Mouse (Mus musculus) right cerebral cortex, adult 2 months (tissue): Measurements from ENCODE around the gene Ralgds.
A peak's percentile ranks its signal among the peaks of the same experiment; 100 is the strongest.
"Not testable (repeated sequence)": the region's sequence is repeated elsewhere in the genome, so short reads cannot be mapped to it uniquely, and the experiment has no call there.

Experiments
- DNase-seq, 2 experiments: peaks; one replicate each; pipeline ENCODE4 v3.0.0; 2021 to 2022; ENCODE audit warnings: low spot score in 2 of 2

The Ralgds gene

DNA sequence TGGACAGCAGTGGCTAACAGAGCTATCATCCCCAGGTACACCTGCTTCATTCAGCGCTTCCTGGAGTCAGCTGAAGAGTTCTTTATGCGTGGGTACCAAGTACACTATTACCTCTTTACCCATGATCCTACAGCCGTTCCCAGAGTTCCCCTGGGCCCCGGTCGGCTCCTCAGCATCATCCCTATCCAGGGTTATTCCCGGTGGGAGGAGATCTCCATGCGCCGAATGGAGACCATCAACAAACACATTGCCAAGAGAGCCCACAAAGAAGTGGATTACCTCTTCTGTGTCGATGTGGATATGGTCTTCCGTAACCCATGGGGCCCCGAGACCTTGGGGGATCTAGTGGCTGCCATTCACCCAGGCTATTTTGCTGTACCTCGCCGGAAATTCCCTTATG, 8.2 kb upstream of the Ralgds start:
- no peak for DNase-seq

DNA sequence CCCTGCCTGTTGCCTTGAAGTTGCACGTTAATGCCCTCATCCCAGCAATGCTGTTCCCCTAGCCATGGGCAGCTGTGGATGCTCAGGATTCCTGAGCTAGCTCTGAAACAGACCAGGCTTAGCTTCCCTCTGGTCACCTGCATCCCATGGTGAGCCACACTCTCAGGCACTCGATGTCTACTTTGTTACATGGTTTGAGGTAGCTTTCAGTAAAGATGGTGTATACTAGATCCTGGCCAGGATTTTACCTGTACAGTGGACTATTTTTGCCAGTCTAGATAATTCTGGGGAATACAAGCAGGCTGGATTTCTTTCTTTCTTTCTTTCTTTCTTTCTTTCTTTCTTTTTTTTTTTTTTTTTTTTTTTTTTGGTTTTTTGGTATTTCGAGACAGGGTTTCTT, 7.1 kb upstream of the Ralgds start, which contains the start of gene Gm10134:
Gene Gm10134 (plus strand): TSS at position 301 of the 400 bp plus-strand sequence.
- no peak for DNase-seq

DNA sequence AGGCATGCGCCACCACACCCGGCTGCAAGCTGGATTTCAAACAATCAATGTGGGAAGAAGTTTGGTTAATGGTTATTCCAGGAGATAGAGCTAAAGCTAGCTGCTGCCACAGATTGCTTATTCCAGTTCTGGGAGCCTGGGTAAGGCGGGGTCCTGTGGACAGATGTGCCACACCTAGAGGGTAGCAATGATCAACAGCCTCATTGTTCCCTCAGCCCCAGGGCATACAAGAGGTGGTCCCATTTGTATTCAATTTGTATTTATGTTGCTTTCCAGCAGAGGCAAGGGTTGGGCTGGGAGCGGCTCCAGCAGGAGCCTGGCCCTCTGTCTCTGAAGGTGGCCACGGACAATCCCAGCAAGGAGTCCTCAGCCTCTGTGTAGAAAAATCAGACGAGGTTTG, 6.6 kb upstream of the Ralgds start:
- no peak for DNase-seq

DNA sequence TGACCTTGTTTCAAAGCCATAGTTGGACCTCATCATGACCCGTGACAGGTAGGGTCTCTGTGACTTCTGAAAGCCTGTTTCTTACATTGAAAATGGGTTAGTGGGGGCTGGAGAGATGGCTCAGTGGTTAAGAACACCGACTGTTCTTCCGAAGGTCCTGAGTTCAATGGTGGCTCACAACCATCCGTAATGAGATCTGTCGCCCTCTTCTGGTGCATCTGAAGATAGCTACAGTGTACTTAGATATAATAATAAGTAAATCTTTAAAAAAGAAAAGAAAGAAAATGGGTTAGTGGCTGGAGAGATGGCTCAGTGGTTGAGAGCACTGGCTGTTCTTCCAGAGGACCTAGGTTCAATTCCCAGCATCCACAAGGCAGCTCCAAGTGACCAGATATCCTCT, 1.3 kb upstream of the Ralgds start:
- DNase-seq: not testable (repeated sequence)

DNA sequence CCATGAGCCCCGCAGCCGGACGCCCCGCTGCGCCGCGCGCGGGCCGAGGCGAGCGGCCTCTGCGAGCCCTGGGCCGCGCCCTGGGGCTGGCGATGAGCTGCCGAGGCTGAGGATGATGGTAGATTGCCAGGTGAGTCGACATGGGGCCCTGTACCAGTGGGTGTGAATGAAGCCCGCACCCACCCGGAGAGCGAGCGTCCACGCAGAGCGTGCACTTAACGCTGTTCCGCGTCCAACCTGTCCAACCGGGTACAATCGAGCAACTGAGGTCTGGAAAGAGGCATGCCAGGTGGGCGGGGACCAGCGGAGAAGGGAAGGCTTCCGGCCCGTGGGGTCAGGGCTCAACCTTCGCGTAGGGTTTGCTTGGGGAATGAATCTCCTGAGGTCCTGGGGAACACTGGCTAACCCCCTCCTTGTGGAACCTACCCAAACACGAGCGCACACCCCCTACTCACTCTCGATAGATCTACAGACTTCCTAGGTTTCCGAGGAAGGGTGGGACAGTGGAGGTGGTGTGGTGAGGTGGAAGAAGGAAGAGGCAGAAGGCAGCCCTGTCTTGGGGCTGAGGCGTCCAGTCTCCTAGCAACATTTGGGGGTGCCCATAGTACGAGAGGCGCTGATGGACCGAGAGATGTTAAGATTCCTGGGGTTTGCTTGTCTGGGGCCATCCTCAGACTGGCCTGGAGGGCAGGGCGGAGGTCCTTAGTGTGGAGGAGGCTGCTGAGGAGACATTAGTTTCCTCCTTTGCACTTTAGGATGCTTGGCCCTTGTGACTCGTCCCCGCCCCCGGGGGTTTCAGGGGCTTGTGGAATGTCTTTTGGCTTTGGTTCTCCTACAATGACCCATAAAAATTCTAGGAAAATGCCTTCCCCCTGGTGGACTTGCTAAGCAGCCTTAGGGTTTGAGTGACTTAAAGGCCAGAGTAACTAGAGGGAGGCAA, 776 bp downstream of the Ralgds start:
- DNase-seq: peak; percentile 43 to 44

DNA sequence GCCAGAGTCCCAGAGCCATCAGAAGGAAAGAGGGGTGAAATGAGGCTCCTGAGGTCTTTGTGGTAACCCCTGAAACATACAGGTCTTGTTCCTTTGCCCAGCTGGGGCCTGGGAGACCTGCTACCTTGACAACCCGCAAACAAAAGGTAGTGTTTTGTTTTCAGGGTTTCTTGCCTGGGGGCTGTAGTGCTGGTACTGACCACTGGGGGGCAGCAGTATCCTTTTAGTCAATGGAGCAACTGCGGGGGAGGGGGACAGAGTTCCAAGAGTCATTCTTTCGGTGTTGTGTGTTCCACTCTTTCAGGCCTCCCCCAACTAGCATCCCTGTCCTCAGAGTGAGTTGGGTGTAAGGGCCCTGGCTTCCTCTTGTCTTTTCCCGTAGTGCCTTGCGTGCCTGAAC, 1.6 kb downstream of the Ralgds start:
- peak; percentile 92 for DNase-seq

DNA sequence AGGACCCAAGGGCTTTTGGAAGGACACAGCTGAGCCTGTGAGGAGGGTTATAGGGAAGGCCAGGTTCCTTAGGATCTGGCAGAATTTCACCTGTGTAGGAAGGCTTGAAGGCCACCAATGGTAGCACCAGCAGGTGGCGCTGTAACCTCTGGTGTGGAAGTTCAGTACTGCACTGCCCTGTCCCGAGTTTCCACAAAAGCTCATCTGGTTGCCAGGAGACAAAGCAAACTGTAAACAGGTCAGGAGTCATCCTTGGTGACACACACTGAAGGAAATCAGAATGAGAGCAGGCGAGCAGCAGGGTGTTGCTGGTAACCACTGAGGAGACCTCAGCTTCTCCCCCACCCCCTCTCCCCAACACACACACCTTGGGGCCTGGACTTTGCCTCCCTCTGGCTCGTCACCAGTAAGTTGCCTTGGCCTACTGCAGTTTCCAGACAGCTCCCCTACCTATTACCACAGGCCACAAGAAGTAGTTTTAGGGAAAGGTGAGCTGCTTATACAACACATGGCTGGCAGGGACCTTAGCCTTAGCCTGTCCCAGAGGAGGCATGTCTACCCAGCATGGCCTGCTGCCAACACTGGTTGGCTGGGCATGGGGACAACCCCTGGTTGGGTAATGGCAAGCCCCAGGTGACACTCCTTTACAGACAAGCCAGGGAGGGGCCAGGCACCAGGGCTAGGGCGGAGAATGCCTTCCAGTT, 4.4 kb downstream of the Ralgds start:
- peak; percentile 68 to 69 for DNase-seq

DNA sequence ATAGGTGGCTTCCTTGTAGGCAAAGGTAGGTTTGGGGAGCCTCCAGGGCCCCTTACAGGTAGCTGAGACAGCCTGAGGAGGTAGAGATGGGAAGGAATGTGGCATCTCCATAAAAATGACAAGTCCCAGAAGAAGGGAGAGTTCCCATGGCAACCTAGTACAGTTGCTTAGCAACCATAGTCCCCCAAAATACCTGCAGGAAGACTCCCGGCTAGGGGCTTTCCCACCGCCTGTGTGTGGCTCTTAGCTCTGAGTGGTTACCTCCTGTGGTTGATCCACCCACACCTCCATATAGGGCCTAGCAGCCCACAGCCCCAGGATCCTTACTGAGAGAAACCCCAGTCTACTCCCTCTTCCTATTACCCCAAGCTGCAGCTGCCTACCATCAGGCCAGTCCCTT, 5.3 kb downstream of the Ralgds start:
- DNase-seq: peak; percentile 78 to 83

DNA sequence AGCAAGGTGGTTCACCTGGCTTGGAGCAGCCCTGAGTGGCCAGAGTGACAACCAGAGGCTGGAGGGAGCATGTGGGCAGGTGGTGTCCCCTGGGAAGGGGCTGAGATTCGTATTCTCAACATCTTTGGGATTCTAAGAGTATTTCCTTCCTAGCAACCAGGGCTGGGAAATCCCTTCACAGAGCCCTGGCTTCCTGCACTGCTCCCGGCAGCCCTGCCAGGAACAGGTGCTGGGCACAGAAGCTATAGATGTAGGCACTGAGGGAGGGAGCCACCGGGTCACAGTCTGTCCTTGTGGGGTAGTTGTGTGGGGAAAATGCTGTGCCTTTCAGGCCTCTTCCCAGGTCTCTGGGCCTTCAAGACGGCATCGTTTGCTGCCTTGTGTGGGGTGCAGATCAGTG, 7.7 kb downstream of the Ralgds start:
- DNase-seq: no peak

DNA sequence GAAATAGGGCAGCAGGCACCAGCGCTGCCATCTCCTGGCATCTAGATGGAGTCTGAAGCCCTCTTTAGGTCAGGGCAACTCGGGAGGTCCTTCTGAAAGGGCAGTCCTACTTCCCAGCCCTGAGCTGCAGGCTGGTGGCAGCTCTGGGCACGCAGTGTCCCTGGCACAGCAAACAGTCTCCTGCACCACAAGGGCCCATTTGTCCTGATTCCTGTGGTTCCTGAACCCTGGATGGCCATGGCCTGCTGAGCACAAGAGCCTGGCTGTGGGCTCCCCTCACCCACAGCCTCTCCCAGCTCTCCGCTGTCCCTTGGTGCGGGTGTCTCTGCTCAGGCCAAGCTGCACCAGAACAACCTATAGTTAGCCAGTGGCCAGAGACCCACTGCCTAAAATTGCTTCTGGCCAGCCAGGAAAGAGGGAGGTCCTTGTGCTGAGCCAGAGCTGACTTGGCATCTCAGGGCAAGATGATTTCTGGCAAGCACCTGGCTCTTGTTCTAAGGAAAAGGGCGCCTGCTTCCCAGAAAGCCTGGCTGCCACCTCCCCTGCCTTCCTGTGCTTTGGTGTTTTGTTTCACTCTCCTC, 8.7 kb downstream of the Ralgds start:
- peak in 1 of 2 experiments; percentile 68 for DNase-seq

DNA sequence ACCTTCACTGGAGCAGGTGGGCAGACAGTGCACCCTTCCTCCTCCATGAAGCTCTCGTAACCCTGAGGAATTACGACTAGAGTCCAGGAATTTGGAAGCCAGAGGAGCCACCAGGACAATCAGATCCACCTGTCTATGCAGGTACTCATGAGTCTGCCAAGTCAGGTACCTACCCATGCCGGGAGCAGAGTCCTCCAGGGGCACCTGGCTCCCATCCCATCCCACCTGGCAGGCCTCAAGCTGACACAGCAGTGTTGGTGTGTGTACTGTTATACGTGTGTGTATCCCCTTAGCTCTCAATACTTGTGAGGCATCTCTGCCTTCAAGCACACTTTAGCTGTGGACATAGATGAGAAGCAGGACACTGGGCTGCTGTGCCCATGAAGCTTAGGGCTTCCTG, 9.2 kb downstream of the Ralgds start:
- DNase-seq: no peak

DNA sequence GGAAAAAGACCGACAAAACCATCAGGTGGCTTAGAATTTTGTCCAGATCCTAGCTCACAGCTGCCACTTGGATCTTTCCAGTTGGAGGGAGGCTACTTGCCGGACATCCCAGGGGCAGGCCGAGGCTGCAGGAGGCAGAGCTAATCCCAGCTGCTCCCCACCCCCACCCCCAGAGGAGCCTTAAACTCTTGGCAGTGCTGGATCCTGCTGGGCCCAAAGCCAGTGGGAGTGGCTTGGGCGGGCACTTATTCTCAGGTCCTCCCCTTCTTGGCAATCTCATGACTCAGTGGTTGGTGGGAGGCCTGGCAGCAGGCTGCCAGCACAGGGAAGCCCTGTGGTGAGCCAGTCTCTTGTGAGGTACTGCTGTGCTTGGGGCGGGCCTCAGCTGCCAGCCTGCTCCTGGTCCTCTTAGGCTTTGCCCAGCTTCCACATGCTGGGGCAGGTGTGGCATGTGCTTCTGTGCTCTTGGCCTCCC, 10.8 kb downstream of the Ralgds start:
- peak; percentile 87 to 93 for DNase-seq

DNA sequence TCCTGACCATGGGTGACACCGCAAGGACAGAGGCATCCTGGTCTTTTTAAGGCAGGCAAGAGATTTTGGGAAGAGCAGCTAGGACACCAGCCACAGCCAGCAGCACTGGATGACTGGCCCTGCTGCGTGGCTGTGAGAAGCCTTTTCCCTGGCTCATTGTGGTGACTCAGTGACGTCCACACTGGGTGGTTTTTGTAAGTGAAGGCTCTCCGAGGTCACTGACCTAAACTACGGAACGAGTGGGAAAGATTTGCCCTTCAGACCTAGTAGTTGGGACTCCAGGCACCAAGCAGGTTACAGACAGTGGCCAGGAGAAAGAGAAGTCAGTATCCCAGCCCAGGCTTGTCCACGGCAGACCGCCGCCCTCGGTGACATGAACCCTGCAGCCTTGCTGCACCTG, 11.5 kb downstream of the Ralgds start:
- no peak for DNase-seq

DNA sequence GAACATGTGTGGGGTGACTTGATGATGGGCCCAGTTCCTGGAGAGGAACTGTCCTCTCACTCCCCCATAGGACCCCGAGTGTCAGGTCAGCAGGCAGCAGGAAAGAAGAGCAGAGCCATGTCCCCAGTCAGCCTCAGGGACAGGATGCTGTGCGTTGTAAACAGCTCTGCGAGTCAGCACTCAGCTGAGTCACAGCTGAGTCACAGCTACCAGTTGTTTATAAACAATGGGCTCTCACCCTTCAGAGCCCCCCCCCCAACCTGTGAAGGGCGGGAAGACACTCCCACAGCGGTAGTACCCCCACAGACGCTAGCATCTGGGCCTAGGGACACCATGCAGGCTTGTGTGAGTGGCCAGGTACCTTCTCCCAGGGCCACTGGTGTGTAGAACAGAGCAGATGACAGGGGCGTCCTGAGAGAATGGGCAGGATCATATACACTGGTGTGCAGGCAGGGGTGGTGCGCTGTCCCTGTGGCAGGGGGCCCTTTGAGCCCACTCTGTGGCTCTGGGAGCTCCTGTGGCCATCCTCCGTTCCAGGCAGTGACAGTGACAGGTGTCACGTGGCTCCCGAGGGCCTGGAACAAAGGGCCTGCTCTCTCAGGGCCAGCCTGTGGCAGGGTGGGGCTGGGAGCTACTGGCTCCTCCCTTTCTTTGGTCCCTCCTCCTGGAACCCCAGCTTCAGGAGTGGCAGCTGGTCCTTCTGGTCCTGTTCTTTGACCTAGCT, 12.5 kb downstream of the Ralgds start:
- DNase-seq: peak in 1 of 2 experiments; percentile 44

DNA sequence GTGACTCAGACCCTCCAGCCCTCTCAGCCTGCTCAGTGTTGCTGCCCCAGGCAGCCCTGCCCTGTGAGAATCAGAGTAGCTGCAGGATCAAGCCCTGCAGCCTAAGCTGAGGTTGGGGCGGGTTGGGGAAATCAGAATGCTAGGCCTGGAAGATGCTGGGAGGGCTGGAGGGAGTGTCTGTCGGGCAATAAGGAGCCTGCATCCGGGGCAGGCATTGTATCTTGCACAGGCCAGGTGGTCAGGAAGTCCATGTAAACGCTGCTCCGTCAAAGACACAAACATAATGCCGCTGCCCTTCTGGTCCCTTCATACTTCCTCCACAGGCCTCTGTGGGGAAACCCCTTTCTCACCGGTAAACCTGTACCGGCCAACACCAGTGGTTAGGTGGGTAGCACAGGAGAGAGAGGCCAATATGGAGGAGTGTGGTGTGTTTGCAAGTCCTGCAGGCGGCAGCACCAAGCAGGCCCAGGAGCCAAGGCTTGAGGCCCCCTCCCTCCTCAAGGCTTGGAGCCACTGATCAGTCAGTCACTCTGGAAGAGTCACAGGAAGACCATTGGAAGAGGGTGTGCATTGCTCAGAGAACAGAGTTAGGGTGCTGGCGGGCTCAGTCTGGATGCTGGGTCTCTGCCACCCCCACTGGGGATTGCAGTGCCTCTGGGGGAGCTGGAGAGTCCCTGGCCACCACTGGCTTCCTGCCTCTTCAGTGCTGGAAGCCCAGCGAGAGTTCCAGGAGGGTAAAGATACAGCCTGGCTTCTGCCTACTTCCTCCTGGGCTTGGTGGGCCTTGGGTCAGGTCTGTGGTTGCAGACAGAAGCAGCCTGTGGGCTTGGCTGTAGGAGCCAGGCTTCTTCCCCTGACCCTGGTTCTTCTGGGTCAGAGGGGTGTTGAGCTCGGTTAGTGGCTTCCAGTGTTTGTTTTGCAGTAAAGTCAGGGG, 13.3 kb downstream of the Ralgds start:
- no peak for DNase-seq

DNA sequence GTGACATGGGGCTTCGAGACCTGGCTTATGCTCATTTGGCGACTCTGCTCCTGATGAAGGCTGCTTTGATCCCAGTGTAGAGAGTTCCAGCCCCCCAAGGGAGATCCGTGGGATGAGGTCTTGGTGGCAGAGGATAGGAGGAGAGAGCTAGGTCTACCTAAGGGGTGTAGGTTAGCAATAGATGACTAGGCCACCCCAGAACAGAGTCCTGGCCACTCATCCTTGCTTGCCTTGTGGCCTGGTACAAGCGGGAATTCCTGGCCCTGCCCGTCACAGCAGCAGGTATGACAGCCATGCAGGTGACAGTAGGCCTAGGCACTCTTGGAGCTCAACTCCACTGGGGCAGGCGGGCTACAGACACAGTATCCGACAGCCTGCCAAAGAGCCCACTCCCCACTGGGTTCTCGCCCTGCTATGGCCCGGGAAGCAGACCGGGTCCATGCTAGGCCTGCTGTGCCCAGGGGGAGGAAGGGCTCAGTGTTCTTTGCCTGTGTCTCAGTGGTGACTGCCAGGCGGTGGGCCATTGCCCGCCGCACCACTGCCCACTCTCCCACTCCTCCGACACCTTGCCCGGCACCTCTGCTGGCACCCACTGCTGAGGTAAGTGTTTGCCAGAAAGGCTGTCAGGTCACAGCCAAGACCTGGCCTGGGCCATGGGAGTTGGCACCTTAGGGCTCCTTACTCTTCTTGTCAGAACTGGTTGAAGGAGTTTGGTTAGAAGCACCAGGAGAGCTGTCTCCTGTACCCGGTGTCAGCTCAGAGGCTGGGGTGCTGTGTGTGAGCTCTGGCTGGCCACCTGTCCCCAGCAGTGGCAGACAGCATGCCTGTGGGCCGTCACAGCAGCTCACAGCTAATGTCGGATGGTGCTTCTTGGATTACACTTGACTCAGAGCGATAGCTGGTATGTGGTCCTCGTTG, 14.8 kb downstream of the Ralgds start:
- no peak for DNase-seq

DNA sequence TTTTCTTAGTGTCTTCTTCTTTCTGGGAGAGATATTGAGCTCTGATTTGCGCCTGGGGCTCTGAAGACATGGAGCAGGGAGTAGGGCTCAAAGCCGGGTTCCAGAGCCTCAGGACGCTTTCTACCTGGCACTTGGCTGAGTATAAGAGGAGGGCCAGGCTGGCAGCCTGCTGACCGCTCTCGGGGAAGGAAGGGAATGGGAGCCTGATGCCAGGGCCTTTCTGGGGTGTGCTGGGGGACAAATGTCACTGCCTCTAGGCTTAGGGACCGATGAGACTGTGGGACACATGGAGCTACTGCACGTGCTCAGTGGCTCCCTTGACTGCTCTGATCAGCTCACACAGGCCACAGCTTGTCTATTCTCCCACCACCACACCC, 15.4 kb downstream of the Ralgds start:
- DNase-seq: no peak

DNA sequence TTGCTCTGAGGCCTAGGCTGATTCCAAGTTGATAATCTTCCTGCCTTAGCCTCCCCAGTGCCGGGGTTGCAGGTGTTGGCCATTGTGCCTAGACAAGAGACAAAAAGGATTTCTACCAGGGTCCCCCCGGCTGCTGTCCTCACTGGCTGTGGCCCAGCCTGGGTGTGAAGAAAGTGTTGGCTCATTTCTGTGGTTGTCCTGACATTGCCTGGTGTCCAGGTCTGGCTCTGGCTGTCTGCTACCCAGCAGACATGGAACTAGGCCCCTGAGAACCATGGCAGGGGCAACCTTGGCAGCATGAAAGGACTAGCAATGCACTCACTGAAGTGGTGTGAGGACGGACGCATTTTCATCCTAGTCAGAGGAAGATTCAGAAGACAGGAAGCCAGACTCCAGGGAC, 16.9 kb downstream of the Ralgds start:
- no peak for DNase-seq

DNA sequence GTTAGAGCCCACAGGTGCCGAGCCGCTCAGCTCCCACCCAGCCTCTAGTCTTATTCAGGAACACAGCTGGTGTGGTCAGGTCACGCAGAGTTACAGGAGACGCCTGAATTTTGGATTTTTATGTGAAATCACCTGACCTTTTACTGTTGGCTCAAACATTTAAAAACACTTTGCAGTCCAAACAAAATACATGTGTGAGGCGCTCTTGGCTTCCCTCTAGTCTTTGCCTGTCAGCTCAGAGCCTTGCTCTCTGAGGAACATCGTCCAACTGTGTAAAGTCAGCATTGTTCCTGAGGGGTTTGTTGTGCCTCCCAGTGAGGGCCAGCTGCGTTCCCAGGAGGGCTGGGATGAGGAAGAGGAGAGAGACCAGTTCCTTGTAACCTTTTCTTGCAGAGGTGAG, 17.4 kb downstream of the Ralgds start:
- DNase-seq: no peak
